Mouse (Mus musculus) left cerebral cortex, adult 2 months (tissue): ENCODE data around the gene Pgpep1l. TPM values are rescaled to one million over a fixed set of nuclear protein-coding genes. Genes with fewer than 3 reads are reported as not detected.
"Not testable (repeated sequence)": the region's sequence is repeated elsewhere in the genome, so short reads cannot be mapped to it uniquely, and the experiment has no call there.

Source experiments
- DNase-seq, 2 experiments: peaks; one replicate each; pipeline ENCODE4 v3.0.0; 2021 to 2022; ENCODE audit warnings: low spot score in 2 of 2, mixed read lengths in 1 of 2; ENCODE audit errors: extremely low spot score in 1 of 2
- H3K27ac ChIP-seq: fragments of 200-600 bp; 2 replicates; pipeline ENCODE4 v1.8.1; 2022
- H3K4me3 ChIP-seq: fragments of 200-600 bp; 2 replicates; pipeline ENCODE4 v1.8.1; 2022
- CTCF ChIP-seq: fragments of 200-600 bp; IDR thresholded peaks from 2 replicates; pipeline ENCODE4 v1.8.1; 2022; ENCODE audit warnings: antibody characterized with exemption, mild to moderate bottlenecking, moderate library complexity
- intact Hi-C: fragments of 180-260 bp; cut with DNase I; formaldehyde crosslinking; loops from one replicate; pipeline ENCODE4 v1.15.1; 2025
- total RNA-seq, 2 experiments: library from RNA; stranded (reverse); gene quantifications; 2 replicates each; pipeline ENCODE4 v1.2.3; 2021

The Pgpep1l gene
- total RNA-seq, 2 experiments from 2014 or later, result 1.9 to 3.1 TPM

DNA sequence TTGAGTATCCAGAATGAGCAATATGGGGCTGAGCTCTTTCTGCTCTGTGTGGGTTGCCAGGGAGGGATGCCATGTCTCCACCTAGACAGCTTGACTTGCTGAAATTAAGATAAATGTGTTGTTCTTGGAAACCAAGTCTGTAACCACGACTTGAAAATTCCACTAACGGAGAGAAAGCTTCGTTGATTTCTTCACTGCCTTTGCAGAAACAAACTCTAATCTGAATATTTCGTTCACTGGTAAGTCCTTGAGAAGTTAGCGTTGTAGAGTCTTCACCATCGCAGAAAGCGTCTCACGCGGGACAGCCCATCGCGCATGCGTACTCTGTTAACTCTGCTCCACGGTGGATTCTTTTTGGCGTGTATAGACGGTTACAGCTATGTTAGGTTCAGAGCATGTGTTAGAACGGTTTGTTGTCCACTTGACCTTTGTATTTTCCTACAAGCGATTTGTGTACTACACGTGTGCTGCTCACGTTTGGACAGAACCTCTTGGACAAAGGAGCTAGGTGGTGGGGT is 16.4 kb upstream of the Pgpep1l start:
- TF ChIP-seq CTCF, result no peak
- no peak overlapping the region for H3K27ac ChIP-seq
- intact Hi-C loops, result no loop called here
- DNase-seq, result no peak
- H3K4me3 ChIP-seq, result no peak overlapping the region

DNA sequence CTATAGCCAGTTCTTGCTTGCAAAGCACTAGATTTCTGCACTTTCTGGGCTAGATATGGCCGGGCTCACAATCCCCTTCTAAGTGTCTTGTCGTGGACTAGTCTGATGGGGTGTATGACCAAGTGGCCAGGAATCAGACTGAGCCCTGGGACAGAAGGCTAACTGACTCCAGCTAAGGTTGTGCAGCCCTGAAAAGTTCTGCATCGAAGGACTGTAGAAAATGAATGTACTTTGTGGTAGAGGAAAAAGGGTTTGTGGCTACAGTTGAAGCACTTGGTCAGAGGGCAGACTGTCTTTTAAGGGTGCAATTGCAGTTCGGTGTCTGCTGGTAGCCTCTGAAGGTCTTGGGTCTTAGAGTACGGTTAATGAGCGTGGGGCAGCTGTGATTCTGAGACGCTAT is 15.4 kb upstream of the Pgpep1l start:
- no peak for TF ChIP-seq CTCF
- H3K4me3 ChIP-seq, result no peak overlapping the region
- intact Hi-C loops, result no loop called here
- DNase-seq, result no peak
- H3K27ac ChIP-seq, result no peak overlapping the region

DNA sequence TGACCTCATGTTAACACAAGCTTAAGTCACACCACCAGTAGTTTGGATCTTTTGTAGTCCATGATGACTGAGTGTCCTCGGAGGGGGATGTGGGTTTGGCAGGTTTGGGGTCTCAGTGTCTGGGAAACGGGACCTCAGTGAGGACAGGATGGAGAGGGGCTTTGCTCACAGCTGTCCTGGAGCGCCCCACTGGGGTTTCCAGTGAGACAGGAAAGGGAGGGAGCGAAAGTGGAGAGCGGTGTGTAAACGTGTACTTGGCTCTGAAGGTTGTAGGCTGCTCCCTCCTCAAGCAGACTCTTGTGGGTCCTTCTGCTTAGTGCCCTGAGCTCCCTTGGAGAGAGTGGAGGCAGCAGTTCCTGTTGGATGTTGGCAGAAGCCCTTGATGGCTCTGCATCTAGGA is 14.9 kb upstream of the Pgpep1l start:
- DNase-seq, result no peak
- H3K27ac ChIP-seq, result no peak overlapping the region

DNA sequence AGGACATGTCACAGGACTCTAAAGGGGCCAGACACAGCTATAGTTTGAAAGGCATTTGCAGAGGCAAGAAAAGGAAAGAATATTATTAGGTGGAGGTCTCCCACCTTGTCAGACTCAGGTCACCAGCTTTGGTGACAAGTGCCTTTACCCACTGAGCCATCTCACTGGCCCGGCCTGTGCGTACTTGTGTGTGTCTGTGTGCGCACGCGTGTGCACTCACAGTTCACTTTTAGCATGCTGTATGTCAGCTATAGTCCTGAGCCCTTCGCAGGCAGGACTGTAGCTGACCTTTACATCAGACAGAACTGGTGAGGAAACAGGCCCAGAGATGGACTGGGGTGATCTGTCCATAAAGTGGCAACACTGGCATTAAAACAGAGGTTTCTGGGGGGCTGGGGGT is 14.4 kb upstream of the Pgpep1l start:
- intact Hi-C loops, result no loop called here
- H3K27ac ChIP-seq, result no peak overlapping the region
- TF ChIP-seq CTCF, result no peak
- H3K4me3 ChIP-seq, result no peak overlapping the region
- no peak for DNase-seq

More for the DNA sequence above, 14.9 kb upstream of the Pgpep1l start:
- TF ChIP-seq CTCF, result no peak
- H3K4me3 ChIP-seq, result no peak overlapping the region
- intact Hi-C loops, result no loop called here

DNA sequence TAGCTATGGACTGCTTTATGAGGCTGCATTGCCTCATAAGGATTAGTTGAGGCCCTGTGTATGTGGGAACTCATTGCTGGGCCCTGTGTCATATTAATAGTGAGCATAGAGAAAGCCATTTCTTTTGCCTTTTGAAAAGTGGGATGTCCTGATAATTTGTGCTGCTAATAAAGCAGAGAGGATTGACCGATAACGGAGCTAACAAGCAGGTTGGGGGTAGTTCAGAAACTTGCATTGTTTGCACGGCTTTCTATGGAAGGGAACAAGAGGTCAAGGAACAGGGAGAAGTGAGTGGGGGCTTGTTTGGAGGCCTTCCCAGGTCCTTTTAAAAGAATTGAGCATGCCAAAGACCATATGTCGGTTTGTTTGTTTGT is 13.9 kb upstream of the Pgpep1l start:
- Histone ChIP-seq H3K4me3 (no peak overlapping the region), H3K27ac (no peak overlapping the region)
- intact Hi-C loops, result no loop called here
- no peak for DNase-seq
- no peak for TF ChIP-seq CTCF

DNA sequence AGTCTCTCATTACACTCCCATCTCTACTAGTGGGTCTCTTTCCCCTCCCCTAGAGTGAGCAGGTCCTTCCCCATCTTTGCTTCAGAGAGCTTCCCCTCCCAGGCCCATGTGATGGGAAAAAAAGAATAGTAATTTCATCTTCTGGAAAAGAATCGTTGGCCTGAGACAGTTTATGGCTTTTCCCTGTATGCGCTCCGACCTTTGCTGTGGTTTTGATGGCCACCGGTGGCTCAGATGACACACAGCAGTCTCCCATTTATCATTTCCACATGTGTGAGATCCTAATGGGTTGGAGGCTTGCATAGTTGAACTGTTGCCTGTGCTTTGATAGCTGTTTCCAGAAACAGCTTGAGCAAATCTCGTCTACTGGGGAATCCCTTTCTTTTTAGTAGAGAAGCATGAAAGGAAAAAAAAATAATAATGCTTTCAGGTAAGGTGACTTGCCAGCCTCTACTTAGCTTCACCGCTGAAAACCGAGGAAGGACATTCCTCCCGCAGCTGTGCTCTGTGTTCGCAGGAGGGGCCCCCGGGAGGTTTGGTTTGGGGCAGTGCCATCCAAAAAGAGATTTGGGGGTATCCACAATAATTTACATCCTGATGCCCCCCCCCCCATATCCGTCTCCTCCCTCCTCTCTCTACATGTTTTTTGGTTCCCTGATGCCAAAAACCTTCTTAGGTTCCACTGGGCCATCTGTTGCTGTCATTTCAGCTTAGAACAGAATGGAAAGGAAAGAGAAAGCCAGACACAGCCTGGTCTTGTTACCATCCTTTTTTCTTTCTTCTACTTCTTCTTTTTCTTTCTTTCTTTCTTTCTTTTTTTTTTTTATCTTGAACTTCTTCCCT is 13.2 kb upstream of the Pgpep1l start:
- intact Hi-C loops, result no loop called here
- TF ChIP-seq CTCF, result no peak
- no peak overlapping the region for H3K4me3 ChIP-seq
- DNase-seq, result no peak
- H3K27ac ChIP-seq, result no peak overlapping the region

DNA sequence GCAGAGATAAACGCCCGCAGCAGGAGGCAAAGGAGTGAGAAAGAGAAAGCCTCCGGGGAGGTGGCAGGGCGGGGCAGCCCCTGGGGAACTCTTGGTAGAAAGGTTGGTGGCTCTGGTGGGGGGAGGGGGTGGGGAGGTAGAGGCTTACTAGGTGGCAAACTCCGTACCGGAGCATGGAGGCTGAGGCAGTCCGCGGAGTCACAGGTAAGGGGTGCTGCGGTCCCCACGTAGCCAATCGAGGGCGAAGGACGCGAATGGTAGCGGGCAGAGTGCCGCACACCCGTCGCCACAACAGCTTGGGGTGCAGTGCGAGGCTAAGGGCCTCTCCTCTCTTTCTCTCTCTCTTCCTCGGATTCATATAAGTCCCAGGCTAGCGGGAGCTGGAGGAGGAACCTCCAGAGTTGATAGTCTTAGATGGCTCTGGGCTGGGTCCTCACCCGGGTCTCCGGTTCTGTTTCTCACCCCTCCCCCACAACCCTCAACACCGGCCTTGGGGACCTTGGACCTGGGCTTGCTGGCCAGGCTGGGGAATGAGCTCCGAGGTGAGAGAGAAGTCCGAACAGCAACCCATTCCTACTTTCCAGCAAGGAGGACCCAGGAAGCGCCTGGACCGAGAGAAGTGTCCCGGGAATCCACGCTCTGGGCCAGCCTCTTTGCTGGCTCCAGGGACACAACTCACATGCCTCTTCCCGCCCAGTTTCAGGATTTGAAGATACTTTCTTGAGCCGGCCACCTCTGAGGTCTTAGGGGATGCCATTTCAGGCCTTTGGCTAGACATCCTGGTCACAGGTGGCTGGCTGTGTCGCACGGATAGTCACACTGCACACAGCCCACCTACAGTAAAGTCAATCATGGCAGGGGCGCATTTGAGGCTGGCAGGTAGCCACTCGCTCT is 12.1 kb upstream of the Pgpep1l start:
- intact Hi-C loops, result no loop called here
- H3K27ac ChIP-seq, result no peak overlapping the region
- TF ChIP-seq CTCF, result no peak
- H3K4me3 ChIP-seq, result peak overlapping the region; percentile 35
- no peak for DNase-seq

DNA sequence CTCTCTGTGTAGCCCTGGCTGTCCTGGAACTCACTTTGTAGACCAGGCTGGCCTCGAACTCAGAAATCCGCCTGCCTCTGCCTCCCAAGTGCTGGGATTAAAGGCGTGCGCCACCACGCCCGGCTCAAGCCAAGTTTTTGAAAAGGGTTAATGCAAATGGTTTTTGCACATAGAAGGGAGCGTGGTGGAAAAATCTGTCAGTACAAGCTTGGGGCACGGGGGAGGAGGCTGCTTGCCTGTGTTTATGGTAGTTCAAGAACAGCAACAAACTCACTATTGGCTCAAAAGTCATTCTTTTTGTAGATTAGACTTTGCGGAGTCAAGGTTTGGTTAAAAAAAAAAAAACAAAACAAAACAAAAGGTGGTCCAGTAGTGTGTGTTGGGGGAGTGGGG is 11.4 kb upstream of the Pgpep1l start:
- H3K27ac ChIP-seq, H3K4me3 ChIP-seq, intact Hi-C loops, DNase-seq: not testable (repeated sequence)

DNA sequence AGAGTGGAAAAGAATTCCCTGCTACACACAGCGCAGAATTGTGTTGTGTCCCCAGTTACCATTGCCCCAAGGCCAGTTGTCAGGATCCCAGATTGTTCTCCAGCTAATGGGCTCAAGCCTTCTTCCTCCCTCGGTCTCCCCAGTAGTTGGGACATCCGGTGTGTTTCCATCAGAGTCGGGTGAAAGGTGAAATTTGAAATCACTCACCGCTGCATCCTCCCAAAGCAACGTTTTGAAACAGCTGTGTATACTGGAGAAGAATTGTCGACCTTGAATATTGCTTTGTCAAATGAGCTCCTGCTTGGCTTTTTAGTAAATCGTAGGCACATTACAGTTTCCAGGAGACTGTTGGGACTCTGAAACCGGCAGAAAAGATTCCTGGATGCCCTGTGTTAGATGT is 10.9 kb upstream of the Pgpep1l start:
- H3K4me3 ChIP-seq, result no peak overlapping the region
- no peak overlapping the region for H3K27ac ChIP-seq
- no peak for TF ChIP-seq CTCF
- intact Hi-C loops, result no loop called here
- DNase-seq, result no peak

DNA sequence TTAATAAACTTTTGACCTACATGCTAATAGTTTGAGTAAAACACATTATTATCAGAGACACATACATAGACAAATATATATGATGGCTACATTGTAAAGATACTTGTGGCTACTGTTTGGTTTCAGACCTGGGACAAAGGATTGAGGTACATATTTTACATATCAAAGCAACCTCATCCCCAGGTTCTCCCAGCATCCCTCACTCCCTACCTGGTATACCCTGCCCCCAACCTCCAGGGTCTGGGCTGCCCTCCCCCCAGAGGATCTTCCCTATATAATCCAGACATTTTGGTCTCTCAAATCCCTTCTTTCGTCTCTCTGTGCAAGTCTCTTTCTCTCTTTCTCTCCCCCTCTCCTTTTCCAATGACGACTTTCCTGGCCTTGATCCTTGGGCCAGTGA is 10.2 kb upstream of the Pgpep1l start:
- H3K27ac ChIP-seq, result no peak overlapping the region
- intact Hi-C loops, result no loop called here
- DNase-seq, result no peak
- H3K4me3 ChIP-seq, result no peak overlapping the region
- TF ChIP-seq CTCF, result no peak

DNA sequence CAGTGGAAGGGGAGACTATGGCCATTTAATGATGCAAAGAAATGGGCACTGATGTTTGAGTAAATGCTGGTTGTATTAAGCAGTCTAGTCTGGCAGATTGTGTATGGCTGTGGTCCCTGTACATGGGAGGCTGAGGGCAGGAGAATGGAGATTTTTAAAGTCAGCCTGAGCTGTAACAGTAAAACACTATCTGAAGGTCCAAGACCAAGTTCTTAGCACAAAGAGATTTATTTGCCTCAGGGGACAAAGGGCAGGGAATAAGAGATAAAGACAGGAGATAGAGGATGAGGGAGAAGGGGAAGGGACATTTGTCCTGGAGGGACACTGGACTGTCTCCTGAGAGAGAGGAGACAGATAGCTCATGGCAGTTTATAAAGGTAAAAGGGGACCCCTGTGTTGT is 9.5 kb upstream of the Pgpep1l start, which contains the start of gene Fam169b:
TSS of gene Fam169b (plus strand) at position 325 of the 400 bp plus-strand sequence.
- Histone ChIP-seq H3K27ac (no peak within 1 kb of the TSS), H3K4me3 (no peak within 1 kb of the TSS)
- DNase-seq, result no peak
- TF ChIP-seq CTCF, result no peak
- intact Hi-C loops, result no loop called here

DNA sequence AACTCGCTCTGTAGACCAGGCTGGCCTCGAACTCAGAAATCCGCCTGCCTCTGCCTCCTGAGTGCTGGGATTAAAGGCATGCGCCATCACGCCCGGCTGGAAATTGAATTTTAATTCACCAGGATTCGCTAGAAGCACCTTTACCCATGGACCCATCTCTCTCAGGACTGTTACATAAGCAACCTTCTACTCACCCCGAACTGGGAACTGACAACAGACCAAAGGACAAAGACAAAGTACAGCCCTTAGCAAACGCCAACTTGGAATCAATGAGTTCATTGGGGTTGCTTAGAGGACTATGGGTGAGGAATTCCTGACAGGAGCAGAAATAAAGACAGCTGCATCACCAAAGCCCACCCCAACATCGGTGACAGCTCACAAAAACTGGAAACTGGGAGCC is 8.6 kb upstream of the Pgpep1l start:
- Histone ChIP-seq H3K27ac (no peak overlapping the region), H3K4me3 (no peak overlapping the region)
- no peak for TF ChIP-seq CTCF
- intact Hi-C loops, result no loop called here
- DNase-seq, result no peak
